Mouse (Mus musculus) erythroblast, embryonic 14.5 days (primary cell): ENCODE measurements at regions not wholly inside any gene's neighbourhood (a gene's known extent, or its start where the extent isn't known, plus 50 kb on each side); places are given as distances from the start of the nearest gene placed in this dataset.

ENCODE experiments used
- GATA1 ChIP-seq: IDR thresholded peaks from 2 replicates; pipeline ENCODE4 v1.6.1; 2012; ENCODE audit warnings: low read length, inconsistent platforms, mixed read lengths
- TAL1 ChIP-seq: IDR thresholded peaks from 3 replicates; pipeline ENCODE4 v1.6.1; 2012; ENCODE audit warnings: low read length, inconsistent platforms, mixed read lengths

GRCm38 (mm10) chr4:105312643-105313042 is 155.5 kb downstream of the Plpp3 start:
- no peak for TF ChIP-seq TAL1
- TF ChIP-seq GATA1 = no peak
